Mouse (Mus musculus): ENCODE data around the gene Slc27a1.

GRCm38 (mm10) chr8:71629781-71630212 is 61.1 kb downstream of the Slc27a1 start:
- TF ChIP-seq CTCF (IDR thresholded peaks at IDR 0.05; ENCODE audit: borderline replicate concordance, extremely low read depth, insufficient read depth, insufficient read length), result no peak
- no peak for TF ChIP-seq POLR2A (IDR thresholded peaks at IDR 0.05; ENCODE audit: borderline replicate concordance, extremely low read depth, insufficient read depth, insufficient read length, poor library complexity, severe bottlenecking)
